Mouse (Mus musculus) spleen, postnatal 10 days (tissue): ENCODE results near the gene Rep15.
A peak's percentile ranks its signal among the peaks of the same experiment; 100 is the strongest.

Experiments
- DNase-seq, 2 experiments: peaks; one replicate each; pipeline ENCODE4 v3.0.0; 2021 to 2022; ENCODE audit warnings: low spot score in 2 of 2

Gene Rep15

GRCm38 (mm10) chr6:147029591-147029990 is 2.8 kb upstream of the Rep15 start:
- DNase-seq: no peak

GRCm38 (mm10) chr6:147030096-147030885 is 2.1 kb upstream of the Rep15 start:
- DNase-seq: no peak

GRCm38 (mm10) chr6:147042291-147043290 is 10.2 kb downstream of the Rep15 start, which contains the start of gene Mrps35:
TSS of gene Mrps35 (plus strand) at chr6:147042764.
- peak; percentile 76 to 92 for DNase-seq

GRCm38 (mm10) chr6:147043633-147044032 is 11.2 kb downstream of the Rep15 start:
- DNase-seq: no peak

GRCm38 (mm10) chr6:147049239-147049805 is 16.9 kb downstream of the Rep15 start:
- DNase-seq: no peak

GRCm38 (mm10) chr6:147051666-147052065 is 19.3 kb downstream of the Rep15 start:
- no peak for DNase-seq

- no peak for DNase-seq
Measured at GRCm38 (mm10) chr6:147052440-147052839, 20.1 kb downstream of the Rep15 start.

- no peak for DNase-seq
Measured at GRCm38 (mm10) chr6:147053785-147054646, 21.6 kb downstream of the Rep15 start.

GRCm38 (mm10) chr6:147055374-147055977 is 23.1 kb downstream of the Rep15 start:
- DNase-seq: no peak

GRCm38 (mm10) chr6:147059326-147059725 is 26.9 kb downstream of the Rep15 start:
- DNase-seq: no peak

GRCm38 (mm10) chr6:147061630-147062029 is 29.2 kb downstream of the Rep15 start:
- no peak for DNase-seq

- no peak for DNase-seq
Measured at GRCm38 (mm10) chr6:147062034-147062433, 29.6 kb downstream of the Rep15 start.

GRCm38 (mm10) chr6:147062694-147063093 is 30.3 kb downstream of the Rep15 start:
- no peak for DNase-seq

- no peak for DNase-seq
Measured at GRCm38 (mm10) chr6:147064226-147064943, 32.0 kb downstream of the Rep15 start.

- DNase-seq: no peak
Measured at GRCm38 (mm10) chr6:147064944-147065261, 32.5 kb downstream of the Rep15 start.

GRCm38 (mm10) chr6:147075808-147076387 is 43.5 kb downstream of the Rep15 start:
- no peak for DNase-seq

- no peak for DNase-seq
Measured at GRCm38 (mm10) chr6:147076878-147077277, 44.5 kb downstream of the Rep15 start.

- DNase-seq: no peak
Measured at GRCm38 (mm10) chr6:147079919-147080318, 47.5 kb downstream of the Rep15 start.
